In genomic region chr16:97879134-97879533, GRCm38 (mm10) we compare ENCODE assay signal across 8 mouse cellular contexts. TPM values are rescaled to one million over a fixed set of nuclear protein-coding genes. Genes with fewer than 3 reads are reported as not detected.
DNase-seq lines count a peak whose midpoint lies in the region; ATAC-seq and TF ChIP-seq lines count a peak whose summit lies in the region.

No protein-coding gene starts in this region.

- ATAC-seq in liver, embryonic 12.5 days = no peak

- no peak for TF ChIP-seq POLR2A in lung, adult 2 months (IDR thresholded peaks at IDR 0.05; ENCODE audit: borderline replicate concordance, extremely low read depth, low read depth, low read length)

- TF ChIP-seq CTCF in lung, adult 2 months (IDR thresholded peaks at IDR 0.05; ENCODE audit: insufficient read depth, low read length) = peak; percentile 40; the same call in 1 of the 2 replicates

- intact Hi-C loops in gastrocnemius, postnatal 14 days (cut with DNase I; ENCODE audit: low total_unique reads) = no loop called here

- no peak overlapping the region for H3K9ac ChIP-seq in liver, embryonic 12.5 days

- no peaks in the 10 kb centered on the region for H3K9me3 ChIP-seq in liver, embryonic 12.5 days (replicated peaks)

- DNase-seq in cerebellum, postnatal 10 days = peak; percentile 75 to 79
- no peak for DNase-seq in cerebellum, adult 9-11 months
- DNase-seq in liver = peak; percentile 67
- DNase-seq in adrenal gland, adult 18-20 months (ENCODE audit: low spot score in 2 of 2) = peak; percentile 52 to 55
- peak; percentile 24 for DNase-seq in gastrocnemius, postnatal 14 days
- DNase-seq in lung, adult 2 months = peak; percentile 43
- DNase-seq in spleen, postnatal 4 days (ENCODE audit: low spot score in 2 of 2) = peak; percentile 58 to 84

- peaks cover 15% of the 10 kb centered on the region for H3K36me3 ChIP-seq in liver, embryonic 12.5 days

- no peaks in the 10 kb centered on the region for H3K4me1 ChIP-seq in liver, embryonic 12.5 days
- no peaks in the 10 kb centered on the region; the same call in 1 of the 2 replicates for H3K4me1 ChIP-seq in lung, adult 2 months (ENCODE audit: control insufficient read depth, insufficient read depth, low read length)

- no peak overlapping the region for H3K4me3 ChIP-seq in liver, embryonic 12.5 days
- H3K4me3 ChIP-seq in lung, adult 2 months (replicated peaks; ENCODE audit: extremely low read depth, low read depth, low read length) = no peak overlapping the region

- no peak overlapping the region for H3K4me2 ChIP-seq in liver, embryonic 12.5 days

- WGBS in liver, embryonic 12.5 days (ENCODE audit: insufficient replicate concordance) = 74% methylated on average over 1 of the region's 1 CpGs
- WGBS in lung, adult 2 months = 79% methylated on average over 1 of the region's 1 CpGs

- no peak overlapping the region for H3K27ac ChIP-seq in liver, embryonic 12.5 days

- H3K27me3 ChIP-seq in liver, embryonic 12.5 days (replicated peaks) = no peaks in the 10 kb centered on the region

RNA-seq across cellular contexts. Expression of gene Prdm15, which starts 27.5 kb away (rescaled TPM):
- 6.4 TPM in 2 replicates for polyA plus RNA-seq in liver, embryonic 12.5 days (2016; fragmentation: Nextera tagmentation; extraction: Ambion mirVana)
- total RNA-seq in adrenal gland, adult 18-20 months (2021) = 10 to 100 TPM; 11.9 to 12.8 TPM
- 1 to 10 TPM; 3.7 to 5.9 TPM for total RNA-seq in gastrocnemius, postnatal 14 days (2021)
- 7.5 and 11.0 TPM in 2 replicates for polyA plus RNA-seq in lung, adult 2 months (2012; rRNA removed)
